Mouse (Mus musculus): ENCODE data around the gene Ctnnd2. TPM values are rescaled to one million over a fixed set of nuclear protein-coding genes. Genes with fewer than 3 reads are reported as not detected.

Ctnnd2 gene
- polyA plus RNA-seq, 1 experiment = 6.3 TPM

- TF ChIP-seq CTCF (IDR thresholded peaks at IDR 0.05; ENCODE audit: insufficient read depth, low read length) (no peak), POLR2A (IDR thresholded peaks at IDR 0.05; ENCODE audit: borderline replicate concordance, extremely low read depth, low read depth, low read length) (no peak)
- 48% methylated on average over 2 of the region's 2 CpGs for WGBS
- DNase-seq = no peak
- H3K4me3 ChIP-seq (replicated peaks; ENCODE audit: extremely low read depth, low read depth, low read length) = no peak overlapping the region
- no peaks in the 10 kb centered on the region for H3K4me1 ChIP-seq (ENCODE audit: control insufficient read depth, insufficient read depth, low read length)
These were observed 290.5 kb downstream of the Ctnnd2 start for GRCm38 (mm10) chr15:30462804-30463423.

GRCm38 (mm10) chr15:30463471-30464047 lies 291.2 kb downstream of the Ctnnd2 start:
- WGBS = 73% methylated on average over 5 of the region's 5 CpGs
- no peak for DNase-seq
- no peak overlapping the region for H3K4me3 ChIP-seq (replicated peaks; ENCODE audit: extremely low read depth, low read depth, low read length)
- TF ChIP-seq POLR2A (IDR thresholded peaks at IDR 0.05; ENCODE audit: borderline replicate concordance, extremely low read depth, low read depth, low read length) = no peak
- TF ChIP-seq CTCF (IDR thresholded peaks at IDR 0.05; ENCODE audit: insufficient read depth, low read length) = no peak
- H3K4me1 ChIP-seq (ENCODE audit: control insufficient read depth, insufficient read depth, low read length) = no peaks in the 10 kb centered on the region

GRCm38 (mm10) chr15:30466950-30467543 lies 294.7 kb downstream of the Ctnnd2 start:
- Histone ChIP-seq H3K4me1 (ENCODE audit: control insufficient read depth, insufficient read depth, low read length) (no peaks in the 10 kb centered on the region), H3K4me3 (replicated peaks; ENCODE audit: extremely low read depth, low read depth, low read length) (no peak overlapping the region)
- 78% methylated on average over 13 of the region's 13 CpGs for WGBS
- TF ChIP-seq POLR2A (IDR thresholded peaks at IDR 0.05; ENCODE audit: borderline replicate concordance, extremely low read depth, low read depth, low read length) (no peak), CTCF (IDR thresholded peaks at IDR 0.05; ENCODE audit: insufficient read depth, low read length) (no peak)
- DNase-seq = no peak

GRCm38 (mm10) chr15:30468773-30469172 lies 296.4 kb downstream of the Ctnnd2 start:
- WGBS = 54% methylated on average over 3 of the region's 3 CpGs
- DNase-seq = no peak

DNA sequence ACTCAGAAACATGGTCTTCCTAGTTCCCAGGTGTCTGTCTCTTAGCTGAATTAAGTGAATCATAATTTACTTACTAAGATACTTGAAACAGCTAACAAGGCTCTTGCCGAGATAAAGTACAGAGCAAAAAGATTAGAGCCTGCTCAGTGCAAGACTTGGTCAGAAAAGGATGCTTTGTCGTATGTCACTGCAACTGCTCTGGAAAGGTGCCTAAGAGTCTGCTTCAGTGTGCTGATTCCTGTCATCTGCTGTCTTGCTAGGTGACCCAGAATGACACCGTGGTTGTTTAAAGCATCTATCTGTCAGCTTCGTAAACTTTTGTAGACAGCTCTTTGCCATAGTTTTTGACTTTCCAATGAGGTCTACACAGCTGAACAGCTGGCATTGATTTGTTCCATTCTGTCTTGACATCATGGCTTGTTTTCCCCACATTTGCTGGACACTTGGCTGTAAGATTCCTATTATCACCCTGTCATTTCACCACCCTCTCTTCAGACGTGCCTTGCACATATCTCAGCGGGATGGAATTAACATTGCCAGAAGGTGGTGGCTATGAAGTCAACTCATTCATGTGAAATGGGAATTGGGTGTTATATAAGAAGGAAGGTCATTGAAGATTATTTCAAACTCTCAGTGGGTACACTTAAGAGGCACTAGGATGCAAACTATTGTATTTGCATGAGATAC lies 299.0 kb downstream of the Ctnnd2 start:
- TF ChIP-seq POLR2A (IDR thresholded peaks at IDR 0.05; ENCODE audit: borderline replicate concordance, extremely low read depth, low read depth, low read length) (no peak), CTCF (IDR thresholded peaks at IDR 0.05; ENCODE audit: insufficient read depth, low read length) (no peak)
- H3K4me3 ChIP-seq (replicated peaks; ENCODE audit: extremely low read depth, low read depth, low read length) = no peak overlapping the region
- WGBS = 59% methylated on average over 6 of the region's 6 CpGs
- DNase-seq = no peak
- H3K4me1 ChIP-seq (ENCODE audit: control insufficient read depth, insufficient read depth, low read length) = no peaks in the 10 kb centered on the region

More at GRCm38 (mm10) chr15:30468773-30469172, 296.4 kb downstream of the Ctnnd2 start:
- Histone ChIP-seq H3K4me1 (ENCODE audit: control insufficient read depth, insufficient read depth, low read length) (no peaks in the 10 kb centered on the region), H3K4me3 (replicated peaks; ENCODE audit: extremely low read depth, low read depth, low read length) (no peak overlapping the region)
- no peak for TF ChIP-seq POLR2A (IDR thresholded peaks at IDR 0.05; ENCODE audit: borderline replicate concordance, extremely low read depth, low read depth, low read length)
- TF ChIP-seq CTCF (IDR thresholded peaks at IDR 0.05; ENCODE audit: insufficient read depth, low read length) = no peak

DNA sequence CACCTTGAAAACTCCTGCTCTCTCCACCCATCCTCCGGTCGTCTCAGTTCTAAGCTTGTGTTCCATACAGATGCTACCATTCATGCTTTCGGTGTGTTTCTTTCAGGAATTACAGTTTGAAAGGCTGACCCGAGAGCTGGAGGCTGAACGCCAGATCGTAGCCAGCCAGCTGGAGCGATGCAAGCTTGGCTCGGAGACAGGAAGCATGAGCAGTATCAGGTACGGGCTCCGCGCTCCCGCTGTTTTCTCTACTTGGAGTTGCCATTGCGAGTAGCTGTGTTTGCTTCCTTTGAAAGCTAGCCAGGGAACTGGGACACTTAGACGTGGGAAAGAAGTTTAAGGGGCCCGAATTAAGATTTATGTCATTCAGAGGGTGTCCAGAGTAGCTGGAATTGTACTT lies 308.3 kb downstream of the Ctnnd2 start:
- DNase-seq = no peak
- H3K4me3 ChIP-seq (replicated peaks; ENCODE audit: extremely low read depth, low read depth, low read length) = no peak overlapping the region
- WGBS = 60% methylated on average over 15 of the region's 15 CpGs

GRCm38 (mm10) chr15:30506476-30506875 lies 334.1 kb downstream of the Ctnnd2 start:
- no peaks in the 10 kb centered on the region for H3K4me1 ChIP-seq (ENCODE audit: control insufficient read depth, insufficient read depth, low read length)
- no peak for DNase-seq
- no peak overlapping the region for H3K4me3 ChIP-seq (replicated peaks; ENCODE audit: extremely low read depth, low read depth, low read length)
- WGBS = 70% methylated on average over 5 of the region's 5 CpGs
- TF ChIP-seq CTCF (IDR thresholded peaks at IDR 0.05; ENCODE audit: insufficient read depth, low read length) (no peak), POLR2A (IDR thresholded peaks at IDR 0.05; ENCODE audit: borderline replicate concordance, extremely low read depth, low read depth, low read length) (no peak)

More for the DNA sequence above, 308.3 kb downstream of the Ctnnd2 start:
- TF ChIP-seq CTCF (IDR thresholded peaks at IDR 0.05; ENCODE audit: insufficient read depth, low read length) (no peak), POLR2A (IDR thresholded peaks at IDR 0.05; ENCODE audit: borderline replicate concordance, extremely low read depth, low read depth, low read length) (no peak)
- H3K4me1 ChIP-seq (ENCODE audit: control insufficient read depth, insufficient read depth, low read length) = no peaks in the 10 kb centered on the region; the same call in 1 of the 2 replicates

DNA sequence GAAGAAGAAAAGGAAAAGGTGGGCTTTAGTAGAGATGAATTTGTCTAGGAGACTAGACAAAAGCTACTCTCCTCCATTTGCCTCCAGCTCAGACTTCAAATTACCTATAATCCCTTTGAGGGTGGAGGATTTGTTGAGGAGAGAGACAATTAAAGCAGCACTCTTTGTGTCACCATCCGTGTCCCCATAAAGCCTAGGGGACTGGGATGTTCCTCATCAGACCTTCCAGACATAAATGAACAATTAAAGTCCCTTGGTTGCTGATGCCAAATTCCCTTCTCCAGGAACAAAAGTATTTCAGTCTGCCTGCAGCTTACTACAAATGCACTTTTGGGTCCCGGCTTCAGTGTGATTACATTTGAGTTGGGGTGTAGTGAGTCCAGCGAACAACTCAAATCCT lies 340.1 kb downstream of the Ctnnd2 start:
- DNase-seq = no peak
- Histone ChIP-seq H3K4me1 (ENCODE audit: control insufficient read depth, insufficient read depth, low read length) (no peaks in the 10 kb centered on the region), H3K4me3 (replicated peaks; ENCODE audit: extremely low read depth, low read depth, low read length) (no peak overlapping the region)
- no peak for TF ChIP-seq CTCF (IDR thresholded peaks at IDR 0.05; ENCODE audit: insufficient read depth, low read length)
- no peak for TF ChIP-seq POLR2A (IDR thresholded peaks at IDR 0.05; ENCODE audit: borderline replicate concordance, extremely low read depth, low read depth, low read length)
- WGBS = 63% methylated on average over 3 of the region's 3 CpGs

DNA sequence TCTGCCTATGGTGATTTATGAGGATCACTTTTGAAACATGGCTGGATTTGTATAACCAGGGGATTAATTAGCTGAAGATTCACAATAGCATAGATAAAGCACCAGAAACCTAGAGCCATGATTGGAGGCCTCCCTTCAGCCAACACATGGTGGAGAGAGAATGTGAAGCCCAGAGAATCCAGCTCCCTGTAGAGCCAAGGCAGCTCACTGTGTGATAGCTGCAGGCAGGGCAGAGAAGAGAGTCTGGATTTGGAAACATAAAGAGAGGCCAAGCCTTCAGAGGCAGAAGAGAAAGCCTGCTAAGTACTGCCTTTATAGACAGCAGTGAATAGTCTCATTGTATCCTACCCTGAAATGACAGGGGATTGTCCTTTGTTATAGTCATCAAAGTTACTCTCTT lies 340.7 kb downstream of the Ctnnd2 start:
- TF ChIP-seq POLR2A (IDR thresholded peaks at IDR 0.05; ENCODE audit: borderline replicate concordance, extremely low read depth, low read depth, low read length) (no peak), CTCF (IDR thresholded peaks at IDR 0.05; ENCODE audit: insufficient read depth, low read length) (no peak)
- no peak for DNase-seq
- no peaks in the 10 kb centered on the region for H3K4me1 ChIP-seq (ENCODE audit: control insufficient read depth, insufficient read depth, low read length)
- no peak overlapping the region for H3K4me3 ChIP-seq (replicated peaks; ENCODE audit: extremely low read depth, low read depth, low read length)

All from lung, adult 2 months (tissue).